Mouse (Mus musculus) myocyte (in vitro differentiated cells): Measurements from ENCODE around the gene Igsf9b.

Experiments
- CEBPB ChIP-seq: IDR thresholded peaks from 2 replicates; pipeline ENCODE4 v1.6.1; 2011; ENCODE audit warnings: mild to moderate bottlenecking, moderate library complexity; ENCODE audit not compliant: poor library complexity, insufficient read depth, severe bottlenecking
- E2F4 ChIP-seq: IDR thresholded peaks from one replicate; pipeline ENCODE4 v1.6.1; 2011; ENCODE audit warnings: mild to moderate bottlenecking, control low read depth, moderate library complexity; ENCODE audit not compliant: insufficient read depth
- MAX ChIP-seq: IDR thresholded peaks from one replicate; pipeline ENCODE4 v1.6.1; 2011; ENCODE audit warnings: low read depth, mild to moderate bottlenecking, control low read depth
- MYOG ChIP-seq, 3 experiments: IDR thresholded peaks; one replicate each; pipeline ENCODE4 v1.6.1; 2011; ENCODE audit warnings: control low read depth in 2 of 3, low read depth in 2 of 3, mild to moderate bottlenecking in 2 of 3; ENCODE audit not compliant: insufficient read length in 2 of 3, control insufficient read depth in 1 of 3, insufficient read depth in 1 of 3
- POLR2A ChIP-seq: IDR thresholded peaks from one replicate; pipeline ENCODE4 v1.6.1; 2011; ENCODE audit warnings: low read depth, mild to moderate bottlenecking, control low read depth, moderate library complexity; ENCODE audit not compliant: insufficient read length
- POLR2AphosphoS2 ChIP-seq: IDR thresholded peaks from one replicate; pipeline ENCODE4 v1.6.1; 2011; ENCODE audit warnings: low read depth, control low read depth; ENCODE audit not compliant: insufficient read length
- TCF12 ChIP-seq: IDR thresholded peaks from one replicate; pipeline ENCODE4 v1.6.1; 2011; ENCODE audit warnings: mild to moderate bottlenecking, control low read depth; ENCODE audit not compliant: poor library complexity, insufficient read depth, severe bottlenecking
- TCF3 ChIP-seq: IDR thresholded peaks from one replicate; pipeline ENCODE4 v1.6.1; 2011; ENCODE audit warnings: low read depth, control low read depth; ENCODE audit not compliant: insufficient read length
- USF1 ChIP-seq: IDR thresholded peaks from one replicate; pipeline ENCODE4 v1.6.1; 2011; ENCODE audit warnings: low read depth, mild to moderate bottlenecking, control low read depth, moderate library complexity

- TF ChIP-seq MAX (no peak), POLR2A (no peak), POLR2AphosphoS2 (no peak), TCF3 (no peak), E2F4 (no peak), CEBPB (no peak), MYOG (IDR thresholded peaks at IDR 0.05; ENCODE audit: control insufficient read depth in 1 of 3, insufficient read depth in 1 of 3, insufficient read length in 2 of 3, low read depth in 2 of 3) (no peak), TCF12 (no peak), USF1 (no peak)
Measured at GRCm38 (mm10) chr9:27386951-27387350, 87.9 kb downstream of the Igsf9b start.
